Mouse (Mus musculus) large intestine, adult 2 months (tissue): ENCODE data around the gene Pik3r2. TPM values are rescaled to one million over a fixed set of nuclear protein-coding genes. Genes with fewer than 3 reads are reported as not detected.
"Not testable (repeated sequence)": the region's sequence is repeated elsewhere in the genome, so short reads cannot be mapped to it uniquely, and the experiment has no call there.

ENCODE experiments used
- DNase-seq: peaks from one replicate; pipeline ENCODE4 v3.0.0-alpha.2; 2012; ENCODE audit warnings: low read depth, low spot score
- WGBS: fragments of 180-500 bp; shearing (Covaris S2); methylation state at CpG from one replicate; pipeline ENCODE4 v1.1.7; 2018; 5-methylcytosine and 5-hydroxymethylcytosine counted together
- polyA plus RNA-seq: library from polyadenylated mRNA; depleted of rRNA; stranded (reverse); fragments of >200 nt; gene quantifications from 2 replicates; pipeline ENCODE4 v1.2.3, GENCODE M21; 2012; rRNA removed

The Pik3r2 gene
- polyA plus RNA-seq: 82.1 and 105 TPM in 2 replicates

DNA sequence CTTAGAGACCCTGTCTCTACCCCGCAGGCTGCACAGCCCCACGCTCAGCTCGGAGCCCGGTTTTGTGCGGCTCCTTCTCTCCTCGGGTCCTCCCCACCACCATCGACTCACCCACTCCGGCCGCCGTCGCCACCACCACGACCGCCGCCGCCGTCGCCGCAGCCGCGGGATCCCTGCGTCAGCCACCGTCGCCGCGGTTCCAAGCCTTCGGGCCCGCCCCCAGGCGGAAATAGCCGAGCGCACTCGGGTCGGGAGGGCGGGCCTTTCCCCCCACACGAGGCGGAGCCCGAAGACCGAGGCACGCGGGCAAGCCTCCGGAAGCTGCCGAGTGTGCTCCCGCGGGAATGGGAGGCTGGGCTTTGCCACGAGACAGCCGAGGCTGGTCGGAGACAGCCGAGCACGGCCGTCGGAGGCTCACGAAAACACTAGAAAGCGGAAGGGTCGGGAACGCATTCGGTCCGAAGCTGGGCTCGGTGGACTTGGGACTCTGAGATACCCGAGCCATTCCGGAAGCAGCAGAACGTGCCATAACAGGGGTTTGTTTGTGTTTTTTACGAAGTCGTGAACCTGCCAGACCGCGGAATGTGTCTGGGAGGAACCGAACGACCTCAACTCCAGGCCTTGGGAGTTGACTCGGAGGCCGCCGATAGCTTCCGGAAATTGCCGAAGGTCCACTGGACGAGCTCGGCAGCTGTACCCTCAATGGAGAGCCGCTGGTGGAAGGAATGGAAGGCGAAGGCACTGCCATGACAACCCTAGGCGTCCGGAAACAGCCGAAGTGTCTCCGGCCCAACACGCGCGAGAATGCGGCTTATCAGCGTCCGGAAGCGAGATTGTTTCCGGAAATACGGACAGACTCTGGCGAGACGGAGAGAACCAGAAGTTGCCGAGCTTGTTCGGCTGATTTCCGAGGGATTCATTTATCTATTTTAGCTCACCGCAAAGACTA, at the start of gene Pik3r2:
Gene Pik3r2 (minus strand): TSS at position 218 of the 949 bp plus-strand sequence.
- no peak for DNase-seq
- under 1% methylated on average over 94 of the region's 94 CpGs for WGBS

DNA sequence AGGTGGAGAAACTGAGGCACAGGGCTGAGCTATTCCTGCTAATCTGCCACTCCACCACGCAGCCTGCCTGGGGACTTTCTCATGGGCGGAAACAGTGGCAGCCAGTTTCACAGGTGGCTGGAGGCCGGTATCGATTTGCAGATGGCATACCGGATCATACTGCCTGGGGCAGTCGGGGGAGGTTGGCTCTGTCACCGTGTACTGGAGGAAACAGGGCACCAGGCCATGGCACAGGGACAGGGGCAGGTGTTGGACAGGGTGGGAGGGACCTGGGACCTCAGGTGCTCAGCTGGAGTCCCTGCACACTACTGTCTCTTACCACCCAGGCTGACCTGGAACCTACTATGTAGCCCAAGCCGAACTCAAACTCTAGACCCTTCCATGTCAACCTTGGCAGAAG, 49.3 kb upstream of the Pik3r2 start:
- 79% methylated on average over 8 of the region's 8 CpGs for WGBS
- DNase-seq: no peak

DNA sequence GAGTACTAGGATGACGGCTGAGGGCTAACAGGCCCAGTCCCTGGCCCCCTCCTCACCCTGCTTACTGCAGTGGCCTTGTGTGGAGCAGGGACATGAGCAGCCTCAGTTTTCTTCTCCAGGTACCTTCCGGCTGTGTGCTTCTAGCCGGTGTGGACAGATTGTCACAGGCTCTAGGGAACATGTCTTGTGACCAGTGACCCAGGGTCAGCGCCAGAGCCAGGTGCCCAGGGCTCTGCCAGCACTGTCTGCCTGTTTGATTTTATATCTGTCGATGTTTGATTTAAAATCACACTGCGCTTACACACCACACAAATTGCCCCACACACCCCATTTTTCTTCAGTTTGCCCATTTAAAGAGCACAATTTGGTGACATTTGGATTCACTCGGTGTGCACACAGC, 47.3 kb upstream of the Pik3r2 start:
- 87% methylated on average over 7 of the region's 7 CpGs for WGBS
- no peak for DNase-seq

DNA sequence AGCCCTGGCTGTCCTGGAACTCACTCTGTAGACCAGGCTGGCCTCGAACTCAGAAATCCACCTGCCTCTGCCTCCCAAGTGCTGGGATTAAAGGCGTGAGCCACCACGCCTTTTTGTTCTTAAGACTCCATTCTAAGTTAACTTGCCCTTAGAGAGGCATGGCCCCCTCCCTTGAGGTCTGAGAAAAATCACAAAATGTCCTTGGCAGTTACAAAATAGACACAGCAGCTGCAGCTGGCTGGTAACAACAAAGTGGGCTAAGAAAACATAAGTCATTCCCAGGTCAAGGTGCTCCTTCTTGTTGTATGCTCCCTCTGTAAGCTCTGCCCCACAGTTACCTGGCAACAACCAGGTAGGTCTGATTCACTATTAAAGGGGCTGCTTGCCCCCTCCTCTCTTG, 46.1 kb upstream of the Pik3r2 start:
- DNase-seq: not testable (repeated sequence)
- WGBS: 80% methylated on average over 3 of the region's 3 CpGs

DNA sequence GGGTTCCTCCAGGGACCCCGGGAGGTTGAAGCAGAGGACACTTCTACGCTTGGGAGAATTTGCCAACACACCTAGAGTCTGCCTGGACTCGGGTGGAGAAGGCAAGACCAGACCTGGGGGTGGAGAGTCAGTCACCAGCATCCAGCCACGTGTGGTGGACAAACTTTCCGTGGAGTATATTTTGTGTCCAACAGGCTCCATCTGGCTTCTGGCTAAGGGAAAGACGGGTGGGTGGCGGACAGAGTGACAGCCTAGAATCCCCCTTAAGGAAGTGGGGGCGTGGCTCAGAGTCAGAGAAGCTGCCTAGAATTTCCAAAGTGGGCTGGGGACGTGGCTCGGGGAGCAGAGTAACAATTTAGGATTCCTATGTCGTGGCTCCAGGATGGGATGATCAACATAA, 45.5 kb upstream of the Pik3r2 start:
- DNase-seq: no peak
- 48% methylated on average over 11 of the region's 11 CpGs for WGBS

DNA sequence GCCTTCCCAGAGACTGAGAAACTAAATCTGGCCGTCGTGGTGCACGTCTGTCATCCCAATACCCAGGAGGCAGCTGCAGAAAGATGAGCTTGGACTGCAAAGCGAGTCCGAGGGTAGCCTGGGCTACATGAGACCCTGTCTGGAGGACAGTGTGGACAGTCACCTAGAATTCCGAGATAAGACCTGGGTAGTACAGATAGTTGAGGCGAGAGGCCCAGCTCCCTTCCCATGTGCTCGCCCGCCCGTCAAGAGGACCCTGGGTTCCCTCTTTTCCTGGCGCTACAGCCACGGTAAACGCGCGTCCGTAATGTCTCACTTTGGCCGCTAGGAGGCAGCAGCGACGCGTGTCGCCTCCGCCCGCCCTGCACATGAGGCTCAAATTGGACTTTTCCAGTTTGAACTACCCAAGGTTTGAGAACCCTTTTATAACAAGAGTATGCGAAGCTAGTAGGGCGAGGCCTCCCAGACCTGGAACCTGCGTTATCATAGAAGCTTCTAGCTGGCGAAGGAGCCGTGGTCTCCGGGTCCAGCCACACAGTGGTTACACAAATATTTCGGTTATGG, 45.0 kb upstream of the Pik3r2 start:
- 14% methylated on average over 30 of the region's 30 CpGs for WGBS

DNA sequence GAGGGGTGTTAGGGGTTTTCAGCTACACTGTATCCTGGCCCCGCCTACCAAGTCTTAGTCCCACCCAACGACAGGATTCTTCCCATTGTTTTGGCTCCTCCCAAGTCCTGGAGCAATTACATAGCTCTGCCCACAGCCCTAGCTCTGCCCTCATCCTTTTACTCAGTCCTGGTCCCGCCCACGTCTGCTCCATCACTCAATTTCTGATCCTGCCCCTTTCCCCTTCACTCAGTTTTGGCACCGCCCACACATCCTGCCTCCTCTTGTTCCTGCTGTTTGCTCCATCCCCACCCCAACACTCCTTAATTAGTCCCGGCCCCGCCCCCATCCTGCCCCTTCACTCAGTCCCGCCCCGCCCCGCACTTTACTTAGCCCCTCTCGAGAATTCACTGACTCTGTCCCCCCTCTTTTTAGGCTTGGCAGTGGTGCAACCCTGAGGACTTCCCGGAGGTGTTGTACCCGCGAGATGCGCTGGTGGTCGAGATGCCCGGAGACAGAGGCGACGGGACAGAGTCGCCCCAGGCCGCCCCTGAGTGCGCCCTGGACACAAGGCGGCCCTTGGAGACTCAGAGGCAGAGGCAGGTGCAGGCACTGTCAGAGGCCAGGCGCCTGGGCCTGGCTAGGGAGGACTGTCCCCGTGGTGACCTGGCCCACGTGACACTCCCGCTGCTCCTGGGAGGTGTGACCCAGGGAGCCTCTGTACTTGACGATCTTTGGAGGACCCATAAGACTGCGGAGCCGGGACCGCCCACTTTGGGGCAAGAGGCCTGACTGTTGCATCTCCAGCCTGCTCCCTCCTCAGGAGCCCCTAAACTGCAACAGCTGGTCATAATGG, 43.8 kb upstream of the Pik3r2 start:
- WGBS: 9% methylated on average over 31 of the region's 31 CpGs
- no peak for DNase-seq

More for the DNA sequence above, 45.0 kb upstream of the Pik3r2 start:
- no peak for DNase-seq

DNA sequence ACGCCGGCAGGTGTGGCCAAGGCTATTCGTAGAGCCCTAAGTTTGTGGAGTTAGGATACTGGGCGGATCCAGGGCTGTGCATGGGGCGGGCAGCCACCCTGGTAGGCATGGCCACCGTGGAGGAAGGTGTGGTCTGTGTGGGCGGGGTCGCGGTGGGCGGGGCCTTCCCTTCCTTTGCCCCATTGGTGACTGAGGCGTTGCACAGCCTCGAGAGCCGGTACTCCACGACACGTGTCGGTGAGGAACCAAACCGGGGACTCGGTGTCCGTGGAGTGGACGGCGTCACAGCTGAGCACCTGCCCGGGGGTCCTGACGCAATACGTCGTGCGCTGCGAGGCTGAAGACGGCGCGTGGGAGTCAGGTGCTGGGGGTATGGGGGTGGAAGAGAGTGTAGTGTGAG, 40.2 kb upstream of the Pik3r2 start:
- DNase-seq: no peak
- WGBS: 10% methylated on average over 30 of the region's 30 CpGs

DNA sequence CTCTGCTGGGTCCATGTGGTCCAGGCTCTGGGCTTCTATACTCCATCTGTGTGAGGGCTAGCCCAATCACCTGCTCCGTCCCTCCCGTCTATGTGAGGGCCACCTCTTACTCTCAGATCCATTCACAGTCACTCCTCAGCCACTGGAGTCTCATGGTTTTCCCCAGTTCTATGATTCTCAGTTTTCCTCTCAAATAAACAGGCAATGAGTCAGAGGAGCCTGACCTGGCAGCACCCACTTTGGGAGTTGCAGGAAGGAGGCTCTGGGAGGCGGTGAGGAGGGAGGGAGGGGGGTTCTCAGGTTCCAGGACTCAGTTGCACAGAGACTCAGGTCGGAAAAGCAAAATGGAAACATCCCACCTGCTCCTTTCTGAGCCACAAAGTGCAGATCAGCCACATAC, 36.4 kb upstream of the Pik3r2 start:
- no peak for DNase-seq
- WGBS: 49% methylated on average over 4 of the region's 4 CpGs

DNA sequence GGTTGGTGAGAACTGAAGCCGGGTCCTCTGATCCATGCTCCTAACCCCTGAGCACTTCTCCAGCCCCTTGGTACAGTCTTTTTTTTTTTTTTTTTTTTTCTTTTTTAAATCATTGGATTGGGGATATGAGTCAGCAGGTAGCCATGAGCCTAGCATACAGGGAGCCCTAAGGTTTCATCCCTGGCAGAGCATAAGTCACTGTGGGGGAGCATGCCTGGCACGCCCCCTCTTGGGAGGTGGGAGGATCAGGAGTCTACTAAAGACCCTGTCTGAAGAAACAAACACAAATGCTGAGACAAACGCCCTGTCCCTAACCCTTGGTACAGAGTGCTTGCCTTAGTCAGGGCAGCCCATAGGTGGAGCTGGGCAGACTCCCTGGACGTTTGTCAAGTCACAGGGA, 35.5 kb upstream of the Pik3r2 start:
- DNase-seq: no peak
- 55% methylated on average over 4 of the region's 4 CpGs for WGBS

DNA sequence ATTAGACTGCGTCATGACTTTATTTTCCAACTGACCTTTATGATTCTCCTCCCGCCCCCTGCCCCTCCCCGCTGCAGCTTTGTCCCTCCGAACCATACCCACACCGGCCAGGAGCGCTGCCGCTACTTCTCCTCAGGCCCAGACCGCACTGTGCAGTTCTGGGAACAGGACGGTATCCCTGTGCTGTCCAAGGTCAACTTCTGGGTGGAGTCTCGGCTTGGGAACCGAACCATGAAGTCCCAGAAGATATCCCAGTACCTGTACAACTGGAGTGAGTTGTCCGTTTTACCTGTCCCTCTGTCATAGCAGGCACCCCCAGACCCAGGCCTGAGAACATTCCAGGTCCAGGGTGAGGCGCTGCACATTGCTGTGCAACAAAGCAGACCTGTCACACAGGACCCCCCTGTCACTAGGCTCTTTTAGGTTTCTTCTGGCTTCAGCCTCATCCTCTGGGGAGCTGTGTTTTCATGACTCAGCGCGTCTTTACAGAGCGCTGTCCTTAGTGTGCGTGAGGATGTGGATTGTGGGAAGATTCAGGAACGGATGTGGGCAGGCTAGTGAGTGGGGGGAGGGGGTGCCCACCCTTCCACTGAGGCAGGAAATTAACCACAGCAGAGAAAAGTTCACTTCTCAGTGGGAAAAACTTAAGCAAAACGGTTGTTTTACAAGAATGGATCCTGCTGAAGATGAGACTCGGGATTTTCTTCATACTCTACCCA, 34.6 kb upstream of the Pik3r2 start:
- DNase-seq: no peak
- WGBS: 61% methylated on average over 20 of the region's 20 CpGs

DNA sequence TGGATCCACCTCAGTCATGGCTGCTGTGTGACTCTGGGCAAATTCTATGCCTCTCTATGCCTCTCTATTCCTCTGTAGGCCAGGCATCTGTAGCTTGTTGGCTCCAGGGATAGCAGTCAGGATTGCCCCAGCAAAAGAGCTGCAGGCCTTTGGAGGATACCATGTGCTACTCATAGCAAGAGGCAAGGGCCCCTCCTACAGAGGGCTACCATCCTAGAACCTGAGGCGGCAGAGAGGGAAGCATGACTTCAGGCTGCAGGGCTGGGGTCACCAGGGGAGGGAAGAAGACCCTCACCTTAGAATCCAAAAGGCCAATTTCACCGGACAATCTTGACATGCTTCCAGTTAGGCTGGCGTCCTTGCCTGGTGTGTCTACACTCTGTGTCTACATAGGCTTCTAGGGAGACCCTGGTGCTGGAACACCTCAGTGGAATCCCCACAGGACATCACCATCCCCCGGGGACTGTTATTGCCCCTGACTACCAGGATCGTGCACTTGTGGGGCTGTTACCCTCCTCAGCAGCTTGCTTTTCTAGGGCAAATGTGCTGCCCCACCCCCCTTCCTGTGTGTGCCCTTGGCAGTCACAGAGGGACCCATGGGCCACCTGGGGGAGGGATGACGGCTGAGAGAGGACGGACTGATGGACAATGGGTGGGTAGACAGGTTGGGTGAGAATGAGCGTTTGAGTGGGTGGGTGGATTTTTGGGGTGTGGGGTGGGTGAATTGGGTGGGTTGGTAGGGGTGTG, 32.6 kb upstream of the Pik3r2 start:
- DNase-seq: no peak
- 78% methylated on average over 8 of the region's 8 CpGs for WGBS

DNA sequence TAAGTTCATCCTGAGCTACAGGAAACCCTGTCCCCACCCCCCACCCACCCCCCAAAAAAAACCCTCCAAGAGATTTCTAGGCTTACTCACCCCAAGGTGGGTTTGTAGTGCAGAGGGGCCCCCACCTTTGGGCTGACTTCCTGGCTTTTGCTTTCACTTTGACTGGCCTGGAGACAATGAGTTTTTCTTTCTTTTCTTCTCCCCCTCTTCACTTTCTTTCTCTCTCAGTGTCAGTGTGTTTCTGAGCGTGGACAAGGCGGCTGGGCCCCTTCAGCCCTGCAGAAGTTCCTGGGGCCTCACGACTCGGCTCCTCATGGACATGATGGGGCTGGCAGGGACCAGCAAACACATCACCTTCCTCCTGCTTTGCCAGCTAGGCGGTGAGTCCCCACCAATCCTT, 31.7 kb upstream of the Pik3r2 start, which contains the start of gene Il12rb1:
Gene Il12rb1 (plus strand): TSS at position 211 of the 400 bp plus-strand sequence.
- DNase-seq: no peak
- 77% methylated on average over 5 of the region's 5 CpGs for WGBS

DNA sequence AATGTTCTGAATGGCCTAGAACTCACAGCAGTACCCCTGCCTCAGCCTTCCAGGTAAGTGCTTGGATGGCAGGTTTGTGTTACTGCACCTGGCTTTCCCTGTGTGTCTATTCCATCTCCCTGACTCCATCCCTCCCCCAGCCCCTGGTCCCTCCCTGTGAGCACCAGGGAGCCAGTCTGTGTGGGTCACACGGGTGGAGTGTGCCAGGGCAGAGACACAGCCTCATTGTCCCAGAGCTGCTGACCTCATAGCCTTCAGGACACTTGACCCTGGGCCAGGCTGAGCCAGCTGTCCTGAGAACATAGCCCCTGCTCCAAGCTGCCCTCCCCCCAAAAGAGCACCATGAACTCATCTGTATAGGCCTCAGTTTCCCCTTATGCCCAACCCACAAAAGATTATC, 30.8 kb upstream of the Pik3r2 start:
- DNase-seq: no peak
- WGBS: 56% methylated on average over 1 of the region's 1 CpGs

DNA sequence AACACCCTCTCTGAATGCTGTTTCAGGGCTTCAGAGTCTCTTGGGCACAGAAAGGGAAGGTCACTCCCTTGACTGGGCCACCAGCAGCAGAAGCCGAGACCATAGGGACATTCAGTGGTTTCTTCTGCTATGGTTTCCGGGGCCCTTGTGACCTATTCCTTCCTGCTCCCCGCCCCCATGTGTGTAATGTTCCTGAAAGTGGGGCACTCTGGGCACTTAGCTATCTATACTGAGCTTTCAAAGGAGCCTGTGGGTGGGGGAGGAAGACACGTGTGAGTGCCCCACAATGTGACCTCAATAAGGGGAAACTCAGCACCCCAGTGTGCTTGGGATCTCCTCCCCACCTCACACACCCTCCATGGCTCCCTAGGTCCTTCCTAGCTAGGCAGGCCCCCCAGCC, 30.0 kb upstream of the Pik3r2 start:
- WGBS: 75% methylated on average over 4 of the region's 4 CpGs
- DNase-seq: no peak

DNA sequence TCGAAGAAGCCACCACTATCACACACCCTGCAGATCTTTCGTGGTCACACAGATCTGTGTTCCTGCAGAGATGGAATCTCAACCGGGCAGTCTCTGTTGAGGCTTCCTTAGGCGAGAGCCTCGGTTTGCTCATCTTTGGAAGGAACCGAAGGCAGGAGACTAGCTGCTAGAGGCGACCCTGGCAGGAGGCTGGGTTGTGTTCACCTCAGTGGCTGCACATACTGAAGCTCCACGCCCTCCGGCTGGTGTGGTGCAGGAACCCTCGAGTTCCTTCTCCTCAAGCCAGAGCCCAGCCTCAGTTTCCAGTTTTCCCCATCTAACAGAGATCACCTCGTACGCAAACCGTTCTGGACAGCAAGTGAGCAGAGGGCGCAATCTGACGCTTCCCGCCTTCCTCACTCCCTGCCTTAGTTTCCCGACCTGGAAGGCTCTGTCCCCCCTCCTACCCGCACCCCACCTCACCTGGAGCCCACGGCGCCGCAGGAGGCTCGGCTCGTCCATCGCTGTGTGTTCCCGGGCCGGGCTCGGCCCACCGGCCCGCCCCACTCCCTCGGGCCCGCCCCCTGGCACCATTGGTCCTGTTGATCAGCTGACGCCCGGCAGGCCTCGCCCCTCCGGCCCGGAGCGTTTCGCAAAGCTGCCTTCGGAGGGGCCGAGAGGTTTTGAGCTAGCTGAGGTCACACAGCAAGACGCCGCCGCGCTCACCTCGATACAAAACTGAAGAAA, 28.1 kb upstream of the Pik3r2 start, which contains the start of gene Mast3:
Gene Mast3 (minus strand): TSS at position 574 of the 726 bp plus-strand sequence.
- 1% methylated on average over 45 of the region's 45 CpGs for WGBS
- DNase-seq: no peak

DNA sequence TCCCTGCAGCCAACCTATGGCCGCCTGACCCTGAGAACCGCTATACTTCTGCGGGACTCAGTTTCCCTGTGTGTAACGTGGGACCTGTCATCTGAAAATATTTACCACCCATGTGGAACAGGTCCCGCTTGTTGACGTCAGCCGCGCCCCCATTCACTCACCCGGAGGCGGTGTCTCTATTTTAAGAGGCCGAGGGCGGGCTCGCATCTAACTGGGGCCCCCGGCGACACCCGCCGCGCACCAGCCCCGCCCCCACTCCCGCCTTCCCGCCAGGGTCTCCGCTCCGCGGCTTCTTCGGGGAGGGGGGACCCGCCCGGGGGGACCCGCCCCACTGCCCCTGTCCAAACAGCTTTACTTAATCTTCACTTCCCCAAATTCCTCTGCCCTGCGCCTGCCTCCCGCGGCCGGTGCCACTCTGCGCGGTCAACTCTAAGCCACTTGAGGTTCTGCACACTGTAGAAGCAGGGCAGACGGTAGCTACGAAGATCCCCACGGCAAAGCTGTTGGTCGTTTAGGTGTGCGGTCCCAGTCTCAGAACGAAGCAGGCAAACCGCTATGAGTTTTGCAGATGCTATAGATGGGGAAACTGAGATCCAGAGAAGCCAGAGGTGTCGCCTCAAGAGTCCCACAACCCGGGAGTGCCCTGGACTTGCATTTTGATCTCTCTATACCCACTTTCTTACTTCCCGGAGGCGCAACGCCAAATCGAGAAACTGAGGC, 27.4 kb upstream of the Pik3r2 start:
- WGBS: 2% methylated on average over 47 of the region's 47 CpGs
- DNase-seq: no peak
